ENCODE assay signal across 22 mouse cellular contexts in the genomic region with DNA sequence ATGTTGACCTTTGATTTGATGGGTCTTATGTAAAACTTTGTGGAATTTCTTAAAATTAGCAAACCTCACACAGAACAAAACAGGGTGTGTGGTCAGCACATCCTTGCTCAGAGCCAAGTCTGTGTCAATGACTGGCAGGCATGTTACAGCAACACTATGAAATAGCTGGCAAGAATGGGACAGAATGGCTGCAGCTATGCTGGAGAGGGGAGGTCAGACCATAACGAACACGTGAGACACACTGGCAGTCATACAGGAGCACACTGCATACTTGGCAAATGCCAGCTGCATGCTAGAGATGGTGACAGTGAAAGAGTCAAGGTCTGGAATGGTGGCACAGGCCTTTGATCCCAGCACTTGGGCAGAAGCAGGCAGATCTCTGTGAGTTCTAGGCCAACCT. TPM values are rescaled to one million over a fixed set of nuclear protein-coding genes. Genes with fewer than 3 reads are reported as not detected.
DNase-seq lines count a peak whose midpoint lies in the region; ATAC-seq and TF ChIP-seq lines count a peak whose summit lies in the region.
"Had no signal": no experiment of that assay in that cellular context is flagged by ENCODE, and none has a peak within 500 bp of the region (broad histone marks: within the 10 kb centered on the region; RNA-seq: fewer than 3 reads in every experiment).

No protein-coding gene starts in this region.

- no peak for ATAC-seq in liver, postnatal 0 days
- ATAC-seq: CD4-positive, CD25-positive, alpha-beta regulatory T cell, adult 4 months; forebrain, embryonic 15.5 days; intestine, embryonic 15.5 days had no signal

- WGBS in liver, adult 2 months, result 52% methylated on average over 2 of the region's 2 CpGs
- WGBS in liver, postnatal 0 days (ENCODE audit: insufficient replicate concordance), result 90% methylated on average over 2 of the region's 2 CpGs

- TF ChIP-seq POLR2A in liver, adult 2 months (IDR thresholded peaks at IDR 0.05; ENCODE audit: extremely low read depth, insufficient read depth, low read length), result no peak

- peaks cover 5% of the 10 kb centered on the region; the same call in 1 of the 2 replicates for H3K79me2 ChIP-seq in liver, adult 2 months (ENCODE audit: control insufficient read depth, insufficient read depth, low read length)

- peaks cover 2% of the 10 kb centered on the region; the same call in 1 of the 2 replicates for H3K4me1 ChIP-seq in liver, adult 2 months (ENCODE audit: control insufficient read depth, insufficient read depth, low read length)
- peaks cover 7% of the 10 kb centered on the region for H3K4me1 ChIP-seq in liver, postnatal 0 days (ENCODE audit: insufficient read depth)
- H3K4me1 ChIP-seq in brown adipose tissue, adult 24 weeks (ENCODE audit: control insufficient read depth, insufficient read depth, insufficient read length, low read length), result peaks cover 4% of the 10 kb centered on the region; the same call in 1 of the 2 replicates

- no peak for TF ChIP-seq CTCF in liver, adult 2 months (IDR thresholded peaks at IDR 0.05; ENCODE audit: low read depth, low read length)
- TF ChIP-seq CTCF in liver, postnatal 0 days (IDR thresholded peaks at IDR 0.05; ENCODE audit: low read depth), result no peak

- H3K9ac ChIP-seq in liver, adult 2 months (ENCODE audit: low read depth, low read length), result no peak overlapping the region
- H3K9ac ChIP-seq in liver, postnatal 0 days (replicated peaks), result no peak overlapping the region
- H3K9ac ChIP-seq: embryonic facial prominence, embryonic 15.5 days; forebrain, embryonic 15.5 days; hindbrain, embryonic 13.5 days; intestine, embryonic 15.5 days had no signal

- peak; percentile 77 for DNase-seq in adrenal gland, adult 2 months
- no peak for DNase-seq in adrenal gland, postnatal 25 days
- peak; percentile 52 for DNase-seq in liver, adult 2 months (ENCODE audit: extremely low read depth, low read depth, low spot score)
- DNase-seq in liver, postnatal 0 days, result no peak
- DNase-seq in Muller cell, postnatal 12 days (ENCODE audit: inconsistent ontology term), result peak; percentile 27
- no peak for DNase-seq in left cerebral cortex, postnatal 36 days (ENCODE audit: low spot score in 2 of 2)
- no peak for DNase-seq in heart, postnatal 25 days (ENCODE audit: low spot score)
- DNase-seq: B cell, adult 2 months; cerebellum, adult 18-20 months; cerebellum, postnatal 14 days; embryo, embryonic 11 days; gastrocnemius, postnatal 36 days; heart, adult 18-20 months; heart, postnatal 10 days had no signal

- H3K9me3 ChIP-seq in liver, postnatal 0 days (ENCODE audit: low read length), result no peaks in the 10 kb centered on the region
- H3K9me3 ChIP-seq: embryonic facial prominence, embryonic 15.5 days; forebrain, embryonic 15.5 days; G1E; heart, embryonic 10.5 days; hindbrain, embryonic 13.5 days; intestine, embryonic 15.5 days had no signal

- no peaks in the 10 kb centered on the region for H3K27me3 ChIP-seq in liver, adult 2 months (ENCODE audit: control insufficient read depth, insufficient read depth, low read length)
- no peaks in the 10 kb centered on the region for H3K27me3 ChIP-seq in liver, postnatal 0 days (ENCODE audit: insufficient read depth, low read length)
- H3K27me3 ChIP-seq: embryonic facial prominence, embryonic 15.5 days; forebrain, embryonic 15.5 days; hindbrain, embryonic 13.5 days; intestine, embryonic 15.5 days had no signal

- peaks cover 2% of the 10 kb centered on the region; the same call in 1 of the 2 replicates for H3K36me3 ChIP-seq in liver, adult 2 months (ENCODE audit: control insufficient read depth, insufficient read depth, low read length)
- peaks cover 9% of the 10 kb centered on the region; the same call in 1 of the 2 replicates for H3K36me3 ChIP-seq in liver, postnatal 0 days (replicated peaks; ENCODE audit: insufficient read depth, low read length)
- H3K36me3 ChIP-seq: heart, embryonic 10.5 days had no signal

- intact Hi-C loops in left cerebral cortex, postnatal 36 days (cut with DNase I), result no loop called here
- intact Hi-C loops in heart, postnatal 25 days (cut with DNase I), result no loop called here

- no peak for TF ChIP-seq EP300 in liver, postnatal 0 days (IDR thresholded peaks at IDR 0.05; ENCODE audit: low read depth)

- no peak overlapping the region for H3K4me2 ChIP-seq in liver, postnatal 0 days (ENCODE audit: low read depth, low read length)
- H3K4me2 ChIP-seq: embryonic facial prominence, embryonic 15.5 days; forebrain, embryonic 15.5 days; hindbrain, embryonic 13.5 days; intestine, embryonic 15.5 days had no signal

- no peak overlapping the region for H3K4me3 ChIP-seq in liver, adult 2 months (ENCODE audit: insufficient read depth, low read depth, low read length)
- H3K4me3 ChIP-seq in liver, postnatal 0 days (ENCODE audit: low read depth, low read length), result no peak overlapping the region
- no peak overlapping the region for H3K4me3 ChIP-seq in brown adipose tissue, adult 24 weeks (ENCODE audit: insufficient read depth, low read depth, low read length)
- H3K4me3 ChIP-seq: embryonic facial prominence, embryonic 15.5 days; forebrain, embryonic 15.5 days; heart, embryonic 10.5 days; hindbrain, embryonic 13.5 days; intestine, embryonic 15.5 days had no signal

- no peak overlapping the region for H3K27ac ChIP-seq in liver, adult 2 months (replicated peaks; ENCODE audit: insufficient read depth, low read depth, low read length)
- H3K27ac ChIP-seq in liver, postnatal 0 days (ENCODE audit: low read depth), result no peak overlapping the region
- H3K27ac ChIP-seq in brown adipose tissue, adult 24 weeks (replicated peaks; ENCODE audit: low read depth, low read length), result peak overlapping the region; percentile 43
- H3K27ac ChIP-seq: embryonic facial prominence, embryonic 15.5 days; forebrain, embryonic 15.5 days; heart, embryonic 10.5 days; hindbrain, embryonic 13.5 days; intestine, embryonic 15.5 days had no signal

RNA-seq across cellular contexts. Expression of a gene that starts 2.9 kb away (rescaled TPM):
- total RNA-seq in adrenal gland, adult 2 months (2021), result 10 to 100 TPM; 49.7 to 64.4 TPM
- 175 and 219 TPM in 2 replicates for polyA plus RNA-seq in adrenal gland, adult 2 months (2012; rRNA removed)
- total RNA-seq in adrenal gland, postnatal 25 days (2021), result 74.4 and 90.3 TPM in 2 replicates
- total RNA-seq in liver, adult 2 months (2014; rRNA removed), result 11.9 and 16.6 TPM in 2 replicates
- 35.2 and 36.2 TPM in 2 replicates for polyA plus RNA-seq in liver, adult 2 months (2012; rRNA removed)
- polyA plus RNA-seq in liver, postnatal 0 days (2015; fragmentation: Nextera tagmentation; extraction: Ambion mirVana), result 20.1 and 23.5 TPM in 2 replicates
- 13.3 and 19.1 TPM in 2 replicates for polyA plus RNA-seq in brown adipose tissue, adult 24 weeks (2012; ENCODE audit: insufficient read depth, insufficient read length, missing spikeins)
- total RNA-seq in left cerebral cortex, postnatal 36 days (2021), result 10 to 100 TPM; 33.2 to 41.9 TPM
- total RNA-seq in heart, postnatal 25 days (2021), result 1 to 10 TPM; 7.3 to 8.1 TPM

RNA-seq across cellular contexts. Expression of a gene that starts 7.3 kb away (rescaled TPM):
- 10 to 100 TPM; 12.7 to 15.5 TPM for total RNA-seq in adrenal gland, adult 2 months (2021)
- polyA plus RNA-seq in adrenal gland, adult 2 months (2012; rRNA removed), result 10.1 and 10.6 TPM in 2 replicates
- total RNA-seq in adrenal gland, postnatal 25 days (2021), result 15.9 and 18.3 TPM in 2 replicates
- 3.5 and 6.0 TPM in 2 replicates for total RNA-seq in liver, adult 2 months (2014; rRNA removed)
- polyA plus RNA-seq in liver, adult 2 months (2012; rRNA removed), result 4.0 and 5.8 TPM in 2 replicates
- 1.2 and 1.5 TPM in 2 replicates for polyA plus RNA-seq in liver, postnatal 0 days (2015; fragmentation: Nextera tagmentation; extraction: Ambion mirVana)
- 2.2 and 5.2 TPM in 2 replicates for polyA plus RNA-seq in brown adipose tissue, adult 24 weeks (2012; ENCODE audit: insufficient read depth, insufficient read length, missing spikeins)
- total RNA-seq in left cerebral cortex, postnatal 36 days (2021), result 1 to 10 TPM; 8.0 TPM
- 1 to 10 TPM; 4.4 to 4.7 TPM for total RNA-seq in heart, postnatal 25 days (2021)

RNA-seq across cellular contexts. Expression of a gene that starts 22.5 kb away (rescaled TPM):
- total RNA-seq in adrenal gland, adult 2 months (2021), result 10 to 100 TPM in 1 of 2 experiments, 1 to 10 TPM in 1; 5.2 to 13.3 TPM
- 37.2 and 48.0 TPM in 2 replicates for polyA plus RNA-seq in adrenal gland, adult 2 months (2012; rRNA removed)
- total RNA-seq in adrenal gland, postnatal 25 days (2021), result 8.4 and 12.6 TPM in 2 replicates
- total RNA-seq in liver, adult 2 months (2014; rRNA removed), result 0.46 and 0.74 TPM in 2 replicates
- polyA plus RNA-seq in liver, adult 2 months (2012; rRNA removed), result 0.62 and 1.5 TPM in 2 replicates
- polyA plus RNA-seq in liver, postnatal 0 days (2015; fragmentation: Nextera tagmentation; extraction: Ambion mirVana), result 1.1 and 1.2 TPM in 2 replicates
- polyA plus RNA-seq in brown adipose tissue, adult 24 weeks (2012; ENCODE audit: insufficient read depth, insufficient read length, missing spikeins), result 2.6 and 2.7 TPM in 2 replicates
- 100 to 1,000 TPM; 107 to 127 TPM for total RNA-seq in left cerebral cortex, postnatal 36 days (2021)
- total RNA-seq in heart, postnatal 25 days (2021), result 1 to 10 TPM; 4.5 to 5.3 TPM

RNA-seq across cellular contexts. Expression of a gene that starts 39.7 kb away (rescaled TPM):
- 10 to 100 TPM; 72.5 to 93.0 TPM for total RNA-seq in adrenal gland, adult 2 months (2021)
- 223 and 231 TPM in 2 replicates for polyA plus RNA-seq in adrenal gland, adult 2 months (2012; rRNA removed)
- 108 and 114 TPM in 2 replicates for total RNA-seq in adrenal gland, postnatal 25 days (2021)
- total RNA-seq in liver, adult 2 months (2014; rRNA removed), result 10.5 and 17.0 TPM in 2 replicates
- 76.8 and 79.1 TPM in 2 replicates for polyA plus RNA-seq in liver, adult 2 months (2012; rRNA removed)
- polyA plus RNA-seq in liver, postnatal 0 days (2015; fragmentation: Nextera tagmentation; extraction: Ambion mirVana), result 39.3 and 44.9 TPM in 2 replicates
- polyA plus RNA-seq in brown adipose tissue, adult 24 weeks (2012; ENCODE audit: insufficient read depth, insufficient read length, missing spikeins), result 31.5 and 50.7 TPM in 2 replicates
- 10 to 100 TPM; 78.4 to 80.5 TPM for total RNA-seq in left cerebral cortex, postnatal 36 days (2021)
- 10 to 100 TPM; 40.0 to 42.5 TPM for total RNA-seq in heart, postnatal 25 days (2021)

RNA-seq across cellular contexts. Expression of a gene that starts 40.1 kb away (rescaled TPM):
- 10 to 100 TPM; 21.6 to 24.9 TPM for total RNA-seq in adrenal gland, adult 2 months (2021)
- 24.9 and 25.2 TPM in 2 replicates for polyA plus RNA-seq in adrenal gland, adult 2 months (2012; rRNA removed)
- total RNA-seq in adrenal gland, postnatal 25 days (2021), result 23.6 and 28.0 TPM in 2 replicates
- total RNA-seq in liver, adult 2 months (2014; rRNA removed), result 3.9 and 4.2 TPM in 2 replicates
- 10.2 and 13.8 TPM in 2 replicates for polyA plus RNA-seq in liver, adult 2 months (2012; rRNA removed)
- polyA plus RNA-seq in liver, postnatal 0 days (2015; fragmentation: Nextera tagmentation; extraction: Ambion mirVana), result 1.00 and 1.1 TPM in 2 replicates
- polyA plus RNA-seq in brown adipose tissue, adult 24 weeks (2012; ENCODE audit: insufficient read depth, insufficient read length, missing spikeins), result 5.6 and 8.2 TPM in 2 replicates
- total RNA-seq in left cerebral cortex, postnatal 36 days (2021), result 10 to 100 TPM; 20.6 TPM
- total RNA-seq in heart, postnatal 25 days (2021), result 10 to 100 TPM; 13.9 to 15.8 TPM

Comparison
In these comparisons a context has a peak if more than half of its experiments do, and no peak if none do; other contexts are left out.
1. DNase-seq: peak in adrenal gland, adult 2 months (single experiment), liver, adult 2 months (single experiment) and Muller cell, postnatal 12 days (single experiment); none in adrenal gland, postnatal 25 days (single experiment), liver, postnatal 0 days (single experiment), left cerebral cortex, postnatal 36 days (0 of 2) and heart, postnatal 25 days (single experiment).